Mouse (Mus musculus): Measurements from ENCODE around the gene Pik3ap1. TPM values are rescaled to one million over a fixed set of nuclear protein-coding genes. Genes with fewer than 3 reads are reported as not detected.

Pik3ap1 gene
- total and polyA plus RNA-seq, 3 experiments: 0.12 to 0.40 TPM; not detected in 1

DNA sequence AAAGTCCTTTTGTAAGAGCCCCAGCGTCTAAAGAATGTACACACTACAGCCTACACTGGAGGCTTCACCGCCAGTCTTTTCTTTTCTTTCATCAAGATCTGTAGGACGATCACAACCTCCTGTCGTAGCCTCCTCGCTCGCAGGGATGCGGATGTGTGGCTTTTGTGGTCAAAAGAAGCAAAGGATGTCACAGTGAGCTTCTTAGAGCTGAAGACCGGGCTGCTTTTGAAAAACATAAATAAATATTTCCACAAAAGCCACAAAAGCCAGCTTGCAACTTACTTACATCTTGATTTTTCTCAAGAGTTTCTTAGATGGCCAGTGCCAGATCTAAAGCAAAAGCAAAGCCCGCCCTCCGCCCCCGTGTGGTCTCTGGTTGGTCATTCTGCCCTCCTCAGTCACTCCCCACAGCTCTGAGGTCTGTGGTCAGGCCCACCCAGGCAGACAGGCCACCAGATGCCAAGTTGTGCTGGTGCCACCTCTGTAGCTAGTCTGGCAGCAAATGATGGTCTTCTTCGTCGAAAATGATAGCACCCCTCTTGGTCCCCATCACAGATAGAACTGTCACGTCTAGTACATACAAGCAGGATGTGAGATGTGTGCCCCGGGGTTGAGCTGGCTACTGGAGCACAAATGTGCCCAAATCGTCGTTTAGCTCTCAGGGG, 30.5 kb downstream of the Pik3ap1 start:
- H3K27me3 ChIP-seq (ENCODE audit: control insufficient read depth in 1 of 2, insufficient read depth in 2 of 2, low read length in 2 of 2): peaks cover 0 to 7% of the 10 kb centered on the region in 2 experiments; a peak in 2 of 4 replicates
- no peak overlapping the region for H3K4me3 ChIP-seq (ENCODE audit: control insufficient read depth in 1 of 2, insufficient read depth in 1 of 2, low read depth in 2 of 2, low read length in 2 of 2)
- TF ChIP-seq SIN3A (IDR thresholded peaks at IDR 0.05; ENCODE audit: low read length): no peak
- no peak for TF ChIP-seq POLR2A (IDR thresholded peaks at IDR 0.05; ENCODE audit: control insufficient read depth in 1 of 2, insufficient read depth in 1 of 2, low read depth in 1 of 2, low read length in 2 of 2, poor library complexity in 1 of 2)
- no peak for TF ChIP-seq GABPA (IDR thresholded peaks at IDR 0.05; ENCODE audit: low read depth, low read length)
- no peak for TF ChIP-seq NRF1 (IDR thresholded peaks at IDR 0.05; ENCODE audit: insufficient read depth, low read depth, low read length, poor library complexity, severe bottlenecking)
- TF ChIP-seq MAX (IDR thresholded peaks at IDR 0.05; ENCODE audit: low read length): no peak
- TF ChIP-seq POLR2AphosphoS2 (IDR thresholded peaks at IDR 0.05; ENCODE audit: low read length): no peak
- TF ChIP-seq USF2 (IDR thresholded peaks at IDR 0.05; ENCODE audit: borderline replicate concordance in 1 of 2, insufficient read depth in 1 of 2, low read depth in 1 of 2, low read length in 2 of 2): no peak
- TF ChIP-seq POLR2AphosphoS5 (IDR thresholded peaks at IDR 0.05; ENCODE audit: borderline replicate concordance, low read depth, low read length): no peak
- DNase-seq (ENCODE audit: low read depth, low spot score): no peak
- H3K27ac ChIP-seq (ENCODE audit: control insufficient read depth, low read depth, low read length): no peak overlapping the region
- H3K9ac ChIP-seq (ENCODE audit: control insufficient read depth, low read depth, low read length, poor library complexity, severe bottlenecking): no peak overlapping the region
- H3K4me1 ChIP-seq (ENCODE audit: control insufficient read depth in 1 of 2, insufficient read depth in 2 of 2, low read length in 2 of 2): no peaks in the 10 kb centered on the region
- H3K36me3 ChIP-seq (ENCODE audit: control insufficient read depth in 1 of 2, insufficient read depth in 2 of 2, low read length in 2 of 2): no peaks in the 10 kb centered on the region
- no peaks in the 10 kb centered on the region for H3K9me3 ChIP-seq (replicated peaks; ENCODE audit: insufficient read depth, low read length)
- H3K79me2 ChIP-seq (ENCODE audit: control insufficient read depth, insufficient read depth, low read length, poor library complexity): no peaks in the 10 kb centered on the region

DNA sequence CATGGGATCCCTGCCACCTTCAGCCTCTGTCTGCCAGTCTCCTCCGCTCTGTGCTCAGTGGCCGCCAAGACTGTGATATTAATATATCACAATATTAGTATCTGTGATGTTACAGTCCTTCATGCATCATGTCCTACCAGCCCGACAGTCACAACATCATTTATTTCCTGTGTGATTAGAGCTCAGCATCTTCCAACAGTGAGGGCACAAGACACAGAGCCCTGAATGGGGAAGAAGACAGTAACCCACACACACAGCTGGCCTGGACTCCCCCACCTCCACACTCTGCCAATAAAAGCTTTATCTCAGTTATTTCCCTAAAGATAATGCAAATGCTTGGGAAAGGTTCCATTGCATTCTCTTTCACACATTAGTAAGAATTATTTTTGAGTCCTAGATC, 35.3 kb downstream of the Pik3ap1 start:
- H3K4me1 ChIP-seq (ENCODE audit: control insufficient read depth in 1 of 2, insufficient read depth in 2 of 2, low read length in 2 of 2): peaks cover 0 to 7% of the 10 kb centered on the region in 2 experiments; a peak in 2 of 4 replicates
- no peak overlapping the region for H3K4me3 ChIP-seq (ENCODE audit: control insufficient read depth in 1 of 2, insufficient read depth in 1 of 2, low read depth in 2 of 2, low read length in 2 of 2)
- peaks cover 0 to 7% of the 10 kb centered on the region in 2 experiments; a peak in 2 of 4 replicates for H3K27me3 ChIP-seq (ENCODE audit: control insufficient read depth in 1 of 2, insufficient read depth in 2 of 2, low read length in 2 of 2)
- no peaks in the 10 kb centered on the region for H3K36me3 ChIP-seq (ENCODE audit: control insufficient read depth in 1 of 2, insufficient read depth in 2 of 2, low read length in 2 of 2)
- no peak for TF ChIP-seq USF1 (IDR thresholded peaks at IDR 0.05; ENCODE audit: low read depth, low read length)
- TF ChIP-seq EP300 (IDR thresholded peaks at IDR 0.05; ENCODE audit: low read depth in 1 of 2, low read length in 2 of 2): 0 out of 4 replicates have a peak, but pooled peaks of 1 of the 2 experiments have one; percentile 11
- H3K27ac ChIP-seq (ENCODE audit: control insufficient read depth, low read depth, low read length): no peak overlapping the region
- no peak overlapping the region for H3K9ac ChIP-seq (ENCODE audit: control insufficient read depth, low read depth, low read length, poor library complexity, severe bottlenecking)
- peak; percentile 12 for DNase-seq (ENCODE audit: low read depth, low spot score)
- no peaks in the 10 kb centered on the region for H3K79me2 ChIP-seq (ENCODE audit: control insufficient read depth, insufficient read depth, low read length, poor library complexity)
- no peaks in the 10 kb centered on the region for H3K9me3 ChIP-seq (replicated peaks; ENCODE audit: insufficient read depth, low read length)

DNA sequence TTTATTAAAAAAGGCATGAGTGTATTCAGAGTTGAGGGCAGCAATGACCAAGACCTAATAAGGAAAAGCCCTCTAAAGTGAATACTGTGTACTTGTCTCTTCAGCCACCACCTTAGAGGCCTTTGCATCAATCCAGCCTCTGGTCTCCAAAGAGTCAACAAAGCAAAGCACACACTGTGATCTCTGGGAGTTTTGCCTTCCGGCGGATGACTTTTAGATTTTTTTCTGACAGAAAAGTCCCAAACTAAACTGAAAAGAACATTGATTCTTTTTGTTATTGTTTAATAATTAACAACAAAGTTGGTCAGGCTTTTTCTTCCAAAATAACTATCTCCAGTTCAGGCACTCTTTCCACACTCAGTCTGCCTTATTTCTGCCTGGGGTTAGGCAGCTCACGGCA, 36.7 kb downstream of the Pik3ap1 start:
- Histone ChIP-seq H3K9me3 (replicated peaks; ENCODE audit: insufficient read depth, low read length) (no peaks in the 10 kb centered on the region), H3K4me3 (ENCODE audit: control insufficient read depth in 1 of 2, insufficient read depth in 1 of 2, low read depth in 2 of 2, low read length in 2 of 2) (no peak overlapping the region), H3K27ac (ENCODE audit: control insufficient read depth, low read depth, low read length) (no peak overlapping the region), H3K4me1 (ENCODE audit: control insufficient read depth in 1 of 2, insufficient read depth in 2 of 2, low read length in 2 of 2) (peaks cover 0 to 7% of the 10 kb centered on the region in 2 experiments; a peak in 2 of 4 replicates), H3K9ac (ENCODE audit: control insufficient read depth, low read depth, low read length, poor library complexity, severe bottlenecking) (no peak overlapping the region), H3K36me3 (ENCODE audit: control insufficient read depth in 1 of 2, insufficient read depth in 2 of 2, low read length in 2 of 2) (no peaks in the 10 kb centered on the region), H3K27me3 (ENCODE audit: control insufficient read depth in 1 of 2, insufficient read depth in 2 of 2, low read length in 2 of 2) (peaks cover 0 to 3% of the 10 kb centered on the region in 2 experiments; a peak in 2 of 4 replicates), H3K79me2 (ENCODE audit: control insufficient read depth, insufficient read depth, low read length, poor library complexity) (no peaks in the 10 kb centered on the region)
- TF ChIP-seq RAD21 (IDR thresholded peaks at IDR 0.05; ENCODE audit: low read depth, low read length) (no peak), SIN3A (IDR thresholded peaks at IDR 0.05; ENCODE audit: low read length) (no peak), POLR2AphosphoS5 (IDR thresholded peaks at IDR 0.05; ENCODE audit: borderline replicate concordance, low read depth, low read length) (no peak)
- DNase-seq (ENCODE audit: low read depth, low spot score): no peak
